Mouse (Mus musculus) liver, embryonic 14.5 days (tissue): Measurements from ENCODE around the gene Gins1.

Source experiments
- CTCF ChIP-seq: IDR thresholded peaks from 2 replicates; pipeline ENCODE4 v1.5.1; 2016; ENCODE audit warnings: antibody characterized with exemption, low read depth, control low read depth
- EP300 ChIP-seq: IDR thresholded peaks from 2 replicates; pipeline ENCODE4 v1.6.1; 2016; ENCODE audit warnings: antibody characterized with exemption, low read depth

GRCm38 (mm10) chr2:150972681-150973080 lies 67.5 kb downstream of the Gins1 start:
- TF ChIP-seq CTCF (no peak), EP300 (no peak)
